Mouse (Mus musculus): ENCODE measurements around the gene Gm21988.

The Gm21988 gene

DNA sequence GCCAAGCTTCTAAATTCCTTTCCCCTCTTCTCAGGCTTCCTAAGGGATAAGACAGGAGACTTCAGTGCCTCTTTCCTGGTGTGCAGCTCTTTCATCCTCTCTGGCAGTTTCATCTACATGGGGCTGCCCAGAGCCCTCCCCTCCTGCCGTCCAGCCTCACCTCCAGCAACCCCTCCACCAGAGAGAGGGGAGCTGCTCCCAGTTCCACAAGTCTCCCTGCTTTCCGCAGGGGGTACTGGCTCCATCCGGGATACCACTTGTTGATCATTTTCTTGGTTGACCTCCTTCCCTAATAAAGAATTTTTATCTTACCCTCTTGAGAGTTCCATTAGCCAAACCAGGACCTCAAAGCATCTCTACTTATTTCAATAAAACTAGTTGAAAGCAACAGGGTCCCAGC is 23.5 kb downstream of the Gm21988 start:
- no peak for DNase-seq (ENCODE audit: low spot score in 2 of 2)

DNA sequence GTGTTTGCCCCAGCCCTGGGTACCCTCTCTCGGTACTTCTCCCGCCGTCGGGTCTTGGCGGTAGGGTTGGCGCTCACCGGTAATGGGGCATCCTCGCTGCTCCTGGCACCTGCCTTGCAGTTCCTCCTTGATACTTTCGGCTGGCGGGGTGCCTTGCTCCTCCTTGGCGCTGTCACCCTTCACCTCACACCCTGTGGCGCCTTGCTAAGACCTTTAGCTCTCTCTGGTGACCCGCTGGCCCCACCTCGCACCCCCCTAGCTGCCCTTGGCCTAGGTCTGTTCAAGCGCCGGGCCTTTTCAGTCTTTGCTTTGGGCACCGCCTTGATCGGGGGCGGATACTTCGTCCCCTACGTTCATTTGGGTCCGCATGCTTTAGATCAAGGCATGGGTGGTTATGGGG is 24.3 kb downstream of the Gm21988 start:
- DNase-seq (ENCODE audit: low spot score in 2 of 2), result no peak

DNA sequence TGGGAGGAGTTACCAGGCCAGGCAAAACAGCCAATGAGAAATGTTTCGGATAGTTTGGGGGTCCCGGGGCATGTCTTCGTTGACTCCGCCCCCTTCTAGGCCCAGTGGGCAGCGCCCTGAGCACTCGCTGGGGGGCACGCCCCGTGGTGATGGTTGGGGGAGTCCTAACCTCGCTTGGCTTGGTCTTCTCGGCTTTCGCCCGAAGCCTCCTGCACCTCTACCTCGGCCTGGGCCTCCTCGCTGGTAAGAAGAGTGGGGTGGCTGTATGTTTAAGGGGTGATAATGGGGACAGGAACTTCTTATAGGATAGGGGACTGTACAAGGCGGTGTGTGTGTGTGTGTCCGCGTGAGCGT is 24.8 kb downstream of the Gm21988 start:
- no peak for DNase-seq (ENCODE audit: low spot score in 2 of 2)

DNA sequence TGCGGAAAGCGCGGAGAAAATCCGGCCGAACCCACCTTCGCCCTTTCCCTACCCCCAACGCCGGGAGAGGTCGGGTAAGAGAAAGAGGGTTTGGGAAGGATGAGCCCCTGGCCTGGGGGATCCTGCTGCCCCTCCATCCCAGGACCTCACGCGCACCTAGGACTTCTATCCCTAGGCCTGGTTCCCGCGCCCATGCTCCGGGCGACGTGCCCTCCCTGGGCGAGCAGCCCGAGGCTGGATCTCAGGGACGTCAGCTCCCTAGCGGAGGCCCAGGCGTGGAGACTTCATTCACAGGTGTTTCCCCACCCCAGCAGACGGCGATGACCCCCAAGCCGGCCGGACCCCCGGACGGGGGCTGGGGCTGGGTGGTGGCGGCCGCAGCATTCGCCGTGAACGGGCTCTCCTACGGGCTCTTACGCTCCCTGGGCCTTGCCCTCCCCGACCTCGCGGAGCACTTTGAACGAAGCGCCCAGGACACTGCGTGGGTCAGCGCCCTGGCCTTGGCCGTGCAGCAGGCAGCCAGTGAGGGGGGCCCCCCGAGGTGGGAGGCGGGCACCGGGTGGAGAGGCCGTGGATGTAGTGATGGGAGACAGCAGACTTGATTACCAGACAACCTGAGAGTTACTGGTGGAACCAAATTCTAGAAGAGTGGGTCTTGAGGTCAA is 25.3 kb downstream of the Gm21988 start:
- no peak for DNase-seq (ENCODE audit: low spot score in 2 of 2)

DNA sequence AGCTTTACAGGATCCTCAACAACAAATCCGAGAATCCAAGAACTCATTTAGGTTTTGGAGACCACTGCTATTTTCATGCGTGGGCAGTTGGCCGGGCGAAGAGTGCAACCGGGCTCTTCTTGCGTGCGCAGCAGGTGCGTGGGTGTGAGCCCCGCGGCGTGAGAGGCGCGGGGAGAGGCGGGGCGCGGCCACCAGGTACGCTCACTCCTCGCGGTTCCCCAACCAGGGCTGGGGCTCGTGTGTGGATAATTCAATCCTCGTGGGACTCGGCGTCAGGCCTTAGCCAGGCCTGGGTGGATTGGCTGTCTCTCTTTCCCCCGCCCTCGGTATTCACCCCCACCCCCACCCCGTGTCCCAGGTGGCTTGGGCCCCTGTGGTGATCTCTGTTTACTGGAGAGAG is 25.9 kb downstream of the Gm21988 start:
- no peak for DNase-seq (ENCODE audit: low spot score in 2 of 2)

DNA sequence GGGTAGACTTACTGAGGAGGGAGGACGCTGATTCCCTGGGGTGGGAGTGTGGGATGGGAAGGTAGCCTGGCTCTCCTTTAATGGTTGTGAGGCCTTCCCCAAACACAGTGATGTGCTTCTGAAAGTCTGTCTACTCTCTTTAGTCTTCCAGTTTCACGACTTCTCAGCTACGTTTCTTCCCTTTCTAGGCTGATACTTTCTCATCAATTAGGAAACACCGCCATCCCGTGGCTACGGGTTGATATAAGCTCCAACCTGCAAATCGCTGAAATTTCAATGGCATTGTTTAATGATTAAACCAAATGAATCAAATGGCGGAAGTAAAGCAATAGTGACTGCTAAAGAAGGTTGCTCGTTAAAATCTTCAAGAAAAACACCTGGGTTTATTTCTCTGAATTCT is 26.7 kb downstream of the Gm21988 start:
- DNase-seq (ENCODE audit: low spot score in 2 of 2), result no peak

DNA sequence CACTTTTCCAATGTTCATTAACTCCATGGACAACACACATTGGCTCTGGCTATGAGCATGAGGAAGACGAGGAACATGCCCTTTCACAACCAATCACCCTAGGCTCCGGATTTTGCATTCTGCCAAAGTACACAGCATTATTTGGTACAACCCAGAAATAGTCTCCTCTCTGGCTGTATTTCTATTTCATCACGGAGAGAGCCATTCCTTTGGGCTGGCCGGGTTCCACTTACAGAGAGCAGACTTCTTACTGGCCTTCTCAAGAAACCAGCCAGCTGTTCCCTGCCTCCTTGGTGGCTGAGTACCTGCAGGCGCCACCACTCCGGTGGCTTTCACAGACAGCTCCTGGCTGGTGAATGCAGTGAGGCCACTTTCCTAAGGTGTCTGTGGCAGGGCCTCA is 27.2 kb downstream of the Gm21988 start, which contains the start of gene Slc16a11:
Gene Slc16a11 (plus strand): TSS at position 330 of the 400 bp plus-strand sequence.
- no peak for DNase-seq (ENCODE audit: low spot score in 2 of 2)

DNA sequence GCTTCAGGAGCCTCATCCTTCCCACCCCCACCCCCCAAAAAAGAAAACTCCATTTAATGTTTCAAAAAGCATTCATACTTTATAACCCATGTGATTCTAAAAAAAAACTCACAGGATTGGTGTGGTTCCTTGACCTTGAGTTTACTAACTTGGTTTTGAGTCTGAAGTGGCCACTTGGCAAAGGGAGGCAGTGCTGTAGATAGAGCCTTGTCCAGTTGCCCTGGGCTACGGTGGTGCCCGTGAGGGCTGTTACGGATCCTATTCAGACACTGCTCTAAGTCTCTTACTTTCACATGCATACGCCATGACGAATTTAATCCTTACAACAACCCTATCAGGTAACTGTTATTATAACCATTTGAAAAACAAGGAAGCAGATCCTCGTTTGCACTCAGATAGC is 27.7 kb downstream of the Gm21988 start:
- no peak for DNase-seq (ENCODE audit: low spot score in 2 of 2)

DNA sequence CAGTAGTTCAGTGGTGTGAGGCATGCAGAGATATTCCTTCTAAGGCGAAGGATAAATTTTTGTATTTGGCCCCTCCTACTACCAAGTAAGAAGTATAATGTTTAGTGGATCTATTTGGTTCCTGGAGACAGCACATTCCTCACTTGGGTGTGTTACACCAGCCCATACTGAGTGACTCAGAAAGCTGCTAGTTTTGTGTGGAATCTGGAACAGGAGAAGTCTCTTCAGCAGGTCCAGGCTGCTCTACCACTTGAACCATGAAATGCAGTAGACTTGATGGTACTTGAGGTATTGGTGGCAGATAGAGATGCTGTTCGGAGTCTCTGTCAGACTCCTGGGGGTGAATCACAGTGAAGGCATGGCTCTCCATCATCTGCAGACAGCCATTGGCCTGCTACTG is 28.9 kb downstream of the Gm21988 start:
- no peak for DNase-seq (ENCODE audit: low spot score in 2 of 2)

DNA sequence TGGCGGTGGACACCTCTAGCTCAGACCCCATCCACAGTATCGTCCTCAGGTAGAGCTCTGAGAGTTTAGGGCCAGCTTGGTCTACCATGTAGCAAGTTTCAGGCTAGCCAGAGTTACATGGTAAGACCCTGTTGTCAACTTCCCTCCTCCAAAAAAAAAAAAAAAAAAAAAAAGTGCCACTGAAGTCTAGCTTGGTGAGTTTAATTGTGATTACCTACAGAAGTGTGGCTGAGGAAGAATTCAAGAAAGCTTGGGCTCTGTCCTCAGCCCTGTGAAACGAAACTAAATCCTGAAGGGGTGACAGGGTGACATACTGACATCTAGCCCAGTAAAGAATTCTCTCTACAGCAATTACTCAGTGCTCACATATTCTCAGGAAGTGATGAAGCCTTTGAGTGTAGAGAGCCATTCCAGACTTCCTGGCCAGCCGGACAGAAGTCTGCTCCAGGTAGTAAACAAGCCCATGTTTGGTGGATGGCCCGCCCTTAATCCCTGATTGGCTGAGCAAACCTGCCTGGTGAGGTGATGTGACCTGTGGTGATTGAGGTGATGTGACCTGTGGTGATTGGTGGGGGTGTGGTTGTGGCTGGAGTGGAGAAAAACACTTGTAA is 30.7 kb downstream of the Gm21988 start:
- DNase-seq (ENCODE audit: low spot score in 2 of 2), result no peak

DNA sequence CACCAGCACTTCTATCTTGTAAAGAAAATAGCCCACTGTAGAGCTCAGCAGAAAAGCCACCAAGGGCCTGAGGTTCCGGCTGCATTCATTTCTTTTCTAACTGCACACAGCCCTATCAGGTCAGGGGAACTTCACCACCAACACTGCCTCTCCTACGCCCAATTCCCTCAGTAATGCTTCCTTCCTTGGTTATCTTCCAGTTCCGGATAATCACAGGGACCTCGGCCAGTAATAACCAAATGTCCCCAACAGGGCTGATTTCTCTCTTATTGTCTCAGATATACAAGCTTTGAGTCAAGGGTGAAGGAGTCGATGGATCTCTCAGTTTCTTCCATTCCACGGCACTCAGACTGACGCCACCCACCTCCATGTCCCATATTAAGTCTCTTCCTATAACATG is 32.3 kb downstream of the Gm21988 start:
- DNase-seq (ENCODE audit: low spot score in 2 of 2), result no peak

DNA sequence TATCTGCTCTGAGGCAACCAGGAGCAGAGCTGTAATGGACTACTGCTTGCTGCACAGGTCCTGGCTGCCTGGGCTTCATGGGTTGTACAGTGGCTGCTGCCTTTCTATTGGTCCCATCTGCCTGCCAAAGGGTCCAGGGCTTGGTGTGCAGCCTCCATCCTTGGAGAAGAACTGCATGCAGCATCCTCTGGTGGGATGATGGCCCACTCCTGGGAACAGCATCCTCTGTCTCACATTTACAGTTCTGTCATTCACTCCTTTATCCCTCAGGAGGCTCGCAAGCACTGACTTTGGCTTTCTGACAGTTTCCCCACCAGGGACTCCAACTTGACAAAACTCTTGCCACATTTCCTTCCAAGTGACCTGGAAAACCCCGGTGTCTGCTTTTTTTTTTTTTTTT is 32.8 kb downstream of the Gm21988 start:
- DNase-seq (ENCODE audit: low spot score in 2 of 2), result no peak

DNA sequence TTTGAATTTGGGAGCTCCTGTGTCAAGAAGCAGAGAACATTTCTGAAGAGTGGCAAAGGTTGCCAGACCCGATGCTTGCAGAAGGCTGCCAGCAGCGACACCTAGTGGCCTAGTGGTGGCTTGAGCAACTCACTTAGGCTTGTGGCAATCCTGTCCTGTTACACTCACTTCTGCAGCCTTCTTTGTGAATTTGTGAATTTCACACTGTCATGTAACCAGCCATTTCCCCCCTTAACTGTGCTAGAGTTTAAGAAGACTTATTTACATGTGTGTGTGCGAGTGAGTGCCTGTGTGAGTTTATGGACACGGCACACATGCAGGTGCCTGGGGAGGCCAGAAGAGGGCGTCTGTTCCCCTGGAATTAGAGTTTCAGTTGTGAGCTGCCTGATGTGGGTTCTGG is 37.9 kb downstream of the Gm21988 start:
- peak; percentile 56 to 65 for DNase-seq (ENCODE audit: low spot score in 2 of 2)

DNA sequence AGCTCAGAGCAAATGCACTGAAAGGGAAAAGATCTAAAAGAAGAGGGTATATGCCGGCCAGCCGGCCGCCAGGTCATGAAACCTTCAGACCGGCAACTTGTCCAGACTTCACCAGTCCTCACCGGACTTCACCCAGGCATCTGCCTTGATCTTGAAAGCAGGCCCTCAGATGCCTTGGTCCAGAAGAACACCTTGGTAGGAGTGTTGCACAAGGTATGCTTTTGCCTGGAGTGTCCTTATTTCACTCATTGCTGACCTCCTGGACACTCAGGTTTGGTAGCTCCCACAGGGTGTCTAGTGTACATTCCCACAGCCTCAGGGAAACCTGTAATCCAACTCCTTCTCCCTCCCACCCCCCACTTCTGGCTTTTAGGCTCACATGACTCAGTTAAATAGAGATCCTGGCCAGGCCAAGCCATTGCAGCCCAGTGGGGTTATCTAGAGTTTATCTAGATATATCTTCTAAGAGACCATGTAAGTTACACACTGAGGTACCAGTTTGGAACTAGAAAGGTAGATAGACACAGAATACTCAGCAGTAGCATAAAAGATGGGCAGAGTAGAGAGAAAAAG is 39.5 kb downstream of the Gm21988 start:
- no peak for DNase-seq (ENCODE audit: low spot score in 2 of 2)

DNA sequence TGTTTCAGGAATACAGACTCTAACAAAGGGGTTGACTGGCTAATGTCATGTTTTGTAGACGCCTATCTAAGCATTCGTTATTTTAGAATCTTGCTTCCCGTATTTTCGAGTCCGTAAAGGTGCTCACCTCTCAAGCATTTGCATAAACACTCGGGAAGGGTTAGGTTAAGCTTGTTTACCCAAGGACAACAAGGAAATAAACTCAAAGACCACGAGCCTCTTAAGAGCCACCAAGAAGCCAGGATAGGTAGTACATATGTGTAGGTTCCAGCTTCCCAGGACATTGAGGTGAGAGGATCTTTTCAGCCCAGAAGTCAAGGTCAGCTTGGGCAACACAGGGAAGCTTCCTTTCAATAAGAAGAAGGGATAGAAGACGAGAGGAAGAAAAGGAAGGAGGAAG is 40.5 kb downstream of the Gm21988 start:
- DNase-seq (ENCODE audit: low spot score in 2 of 2), result no peak

DNA sequence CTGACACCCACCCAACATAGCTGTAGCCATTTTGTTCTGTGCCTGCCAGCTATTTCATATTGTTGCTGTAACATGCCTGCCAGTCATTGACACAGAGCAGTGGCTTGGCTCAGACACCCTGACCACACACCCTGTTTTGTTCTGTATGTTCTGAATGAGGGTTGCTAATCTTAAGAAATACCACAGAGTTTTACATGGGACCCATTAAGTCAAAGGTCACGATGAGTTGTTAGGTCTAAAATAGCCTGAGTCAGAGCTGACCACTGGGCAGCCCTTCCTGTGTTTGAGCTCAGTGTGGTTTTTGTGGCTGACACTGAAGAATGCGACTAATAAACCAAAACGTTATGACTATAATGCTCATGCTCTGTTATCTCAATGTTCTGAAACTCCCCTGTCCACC is 41.3 kb downstream of the Gm21988 start:
- DNase-seq (ENCODE audit: low spot score in 2 of 2), result no peak

DNA sequence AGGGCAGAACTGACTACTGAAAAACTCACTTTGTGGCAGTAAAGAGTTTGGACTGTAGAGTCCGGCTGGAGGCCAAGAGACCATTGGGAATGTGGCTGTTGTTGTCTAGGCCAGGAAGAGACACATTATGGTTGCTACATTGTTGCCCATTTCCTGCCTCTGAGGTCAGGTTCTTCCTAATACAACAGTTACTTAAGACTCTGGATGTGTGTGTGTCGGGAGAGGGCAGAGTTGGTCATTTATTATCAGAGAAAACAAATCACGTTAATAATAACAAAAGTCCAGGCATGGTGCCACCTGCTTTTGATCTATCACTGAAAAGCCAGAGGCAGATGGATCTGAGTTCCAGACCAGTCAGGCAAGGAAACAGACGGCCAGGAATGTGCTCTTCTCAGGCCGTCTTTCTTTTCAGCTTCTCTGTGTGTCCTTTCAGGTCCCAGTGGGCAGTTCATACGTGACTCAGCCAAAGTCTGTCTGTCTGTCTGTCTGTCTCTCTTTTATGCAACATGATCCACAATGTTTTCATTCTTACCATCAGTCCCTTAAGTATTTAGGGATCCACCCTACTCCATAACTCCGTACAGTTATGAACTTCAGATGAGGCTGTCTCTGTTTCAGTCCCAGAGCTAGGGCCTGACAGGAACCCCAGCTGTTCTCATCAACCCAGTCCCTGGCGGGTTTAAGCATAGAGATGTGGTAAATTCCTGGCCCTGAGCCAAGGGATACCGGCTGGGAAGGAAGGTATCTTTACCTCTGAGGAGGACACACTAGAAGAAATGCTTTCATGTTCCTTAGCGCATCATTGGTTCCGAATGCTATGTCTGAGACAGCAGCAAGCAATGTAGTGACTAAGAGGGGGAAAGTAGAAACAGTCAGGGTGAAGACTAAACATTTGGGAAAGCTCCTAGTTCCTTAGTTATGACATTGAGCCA is 46.0 kb downstream of the Gm21988 start:
- no peak for DNase-seq (ENCODE audit: low spot score in 2 of 2)

DNA sequence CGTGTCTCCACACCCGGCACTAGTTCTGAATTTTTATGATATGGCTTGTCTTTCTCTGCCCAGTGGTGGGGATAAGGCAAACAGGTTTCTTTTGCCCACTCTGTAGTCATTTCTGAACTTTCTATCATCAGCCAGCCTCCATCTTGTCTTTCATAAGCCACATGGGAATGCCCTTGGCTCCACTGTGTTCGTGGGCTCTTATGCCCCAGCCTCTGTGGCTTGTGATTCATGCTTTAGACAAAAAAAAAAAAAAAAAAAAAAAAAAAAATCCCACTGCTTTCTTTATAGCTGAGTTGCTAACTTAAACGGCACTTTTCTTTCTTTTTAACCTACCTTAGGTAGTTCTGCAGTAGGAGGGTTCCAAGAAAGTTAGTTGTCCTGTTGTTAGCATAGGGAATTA is 47.5 kb downstream of the Gm21988 start:
- DNase-seq (ENCODE audit: low spot score in 2 of 2), result no peak

DNA sequence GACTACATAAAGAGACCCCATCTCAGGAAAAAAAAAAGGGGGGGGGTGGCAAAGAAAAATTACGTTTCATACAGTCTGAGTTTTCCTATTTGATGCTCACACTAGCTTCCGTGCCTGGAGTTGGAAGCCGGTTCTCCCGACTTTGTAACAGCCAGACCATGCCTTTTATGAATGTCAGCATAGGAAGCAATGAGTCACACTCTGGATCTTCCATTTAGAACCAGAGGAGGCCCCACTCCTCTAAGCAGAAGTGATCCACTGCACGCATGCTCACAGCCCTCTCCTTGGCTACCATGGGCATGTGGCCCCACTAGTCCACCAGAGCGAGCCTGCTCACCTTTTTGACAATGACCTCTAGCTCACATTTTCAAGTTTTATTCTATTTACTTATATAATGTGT is 48.4 kb downstream of the Gm21988 start:
- DNase-seq (ENCODE audit: low spot score in 2 of 2), result no peak

DNA sequence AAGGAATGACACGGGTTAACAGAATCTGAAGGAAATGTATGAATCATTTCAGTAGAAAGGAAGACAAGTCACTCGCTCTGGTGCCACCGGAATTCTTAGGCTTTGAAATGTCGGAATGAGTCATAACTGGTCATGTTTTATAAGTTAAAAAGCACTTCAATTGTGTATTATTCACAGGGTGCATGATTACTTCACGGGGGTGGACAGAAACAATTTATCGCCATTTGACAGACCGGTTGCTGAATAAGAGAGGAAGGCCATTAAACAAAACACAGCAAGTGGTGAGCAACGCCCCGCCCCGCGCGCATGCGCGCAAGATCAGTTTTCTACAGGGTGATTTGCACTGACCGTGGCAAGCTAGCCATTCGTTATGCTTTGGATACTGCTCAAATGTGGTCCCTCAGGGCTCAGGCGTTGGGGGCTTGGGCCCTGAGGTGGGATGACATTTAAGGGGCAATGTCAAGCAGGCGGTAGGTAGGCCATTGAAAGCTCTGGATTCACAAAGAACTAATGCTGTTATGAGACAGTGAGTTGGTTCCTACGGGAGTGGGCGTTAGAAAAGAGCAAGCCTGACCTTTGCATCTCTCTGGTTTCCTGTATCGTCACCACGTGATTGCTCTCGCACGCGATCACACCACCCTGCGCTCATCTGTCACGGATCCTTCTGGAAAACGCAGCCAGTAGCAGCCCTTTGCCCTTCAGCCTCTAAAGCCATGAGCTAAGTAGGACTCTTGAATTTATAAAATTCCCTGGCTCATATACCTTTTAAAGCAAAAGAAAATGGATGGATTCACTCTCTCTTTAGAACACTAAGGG is 50.1 kb downstream of the Gm21988 start:
- DNase-seq (ENCODE audit: low spot score in 2 of 2), result no peak
